Mouse (Mus musculus) layer of hippocampus, adult 18-20 months (tissue): ENCODE measurements at regions not wholly inside any gene's neighbourhood (a gene's known extent, or its start where the extent isn't known, plus 50 kb on each side); places are given as distances from the start of the nearest gene placed in this dataset.

Experiments used
- DNase-seq, 2 experiments: peaks; one replicate each; pipeline ENCODE4 v3.0.0; 2022; ENCODE audit warnings: low spot score in 2 of 2

GRCm38 (mm10) chr11:17620462-17621248, 333.0 kb downstream of the Etaa1 start:
- DNase-seq = no peak

- no peak for DNase-seq
These were observed 324.0 kb downstream of the Etaa1 start for GRCm38 (mm10) chr11:17629541-17630171.

- DNase-seq = no peak
These were observed 323.5 kb downstream of the Etaa1 start for GRCm38 (mm10) chr11:17630172-17630553.

- no peak for DNase-seq
These were observed 316.5 kb downstream of the Etaa1 start for GRCm38 (mm10) chr11:17637158-17637557.

- no peak for DNase-seq
These were observed 313.8 kb downstream of the Etaa1 start for GRCm38 (mm10) chr11:17639922-17640321.

GRCm38 (mm10) chr11:17647441-17647840, 306.2 kb downstream of the Etaa1 start:
- no peak for DNase-seq

- peak; percentile 51 to 73 for DNase-seq
These were observed 302.1 kb downstream of the Etaa1 start for GRCm38 (mm10) chr11:17651389-17652156.

- no peak for DNase-seq
These were observed 297.8 kb downstream of the Etaa1 start for GRCm38 (mm10) chr11:17655840-17656239.

- DNase-seq = no peak
These were observed 296.0 kb downstream of the Etaa1 start for GRCm38 (mm10) chr11:17657720-17658119.

GRCm38 (mm10) chr11:17658289-17658688, 295.4 kb downstream of the Etaa1 start:
- DNase-seq = peak in 1 of 2 experiments; percentile 9

GRCm38 (mm10) chr11:17658717-17659116, 295.0 kb downstream of the Etaa1 start:
- DNase-seq = no peak

- no peak for DNase-seq
These were observed 289.8 kb downstream of the Etaa1 start for GRCm38 (mm10) chr11:17663893-17664292.

- no peak for DNase-seq
These were observed 287.8 kb downstream of the Etaa1 start for GRCm38 (mm10) chr11:17665624-17666552.

GRCm38 (mm10) chr11:17680998-17681397, 272.7 kb downstream of the Etaa1 start:
- no peak for DNase-seq

- DNase-seq = peak in 1 of 2 experiments; percentile 38
These were observed 268.0 kb downstream of the Etaa1 start for GRCm38 (mm10) chr11:17685711-17686113.

GRCm38 (mm10) chr11:17686806-17687205, 266.9 kb downstream of the Etaa1 start:
- no peak for DNase-seq

- DNase-seq = no peak
These were observed 259.5 kb downstream of the Etaa1 start for GRCm38 (mm10) chr11:17694145-17694544.

GRCm38 (mm10) chr11:17708769-17709168, 244.9 kb downstream of the Etaa1 start:
- no peak for DNase-seq

- DNase-seq = no peak
These were observed 231.6 kb downstream of the Etaa1 start for GRCm38 (mm10) chr11:17722051-17722450.

- no peak for DNase-seq
These were observed 226.2 kb downstream of the Etaa1 start for GRCm38 (mm10) chr11:17727258-17728034.
